Mouse (Mus musculus) forebrain, postnatal 0 days (tissue): ENCODE results near the gene Fth1. TPM values are rescaled to one million over a fixed set of nuclear protein-coding genes. Genes with fewer than 3 reads are reported as not detected.

Source experiments
- ATAC-seq: fragments of 200-750 bp; cut with Nextera tagmentation; 2 replicates; pipeline ENCODE4 v1.8.0; 2017; ENCODE audit warnings: mild to moderate bottlenecking, moderate library complexity
- DNase-seq: peaks from one replicate; pipeline ENCODE4 v3.0.0-alpha.2; 2015
- H3K27ac ChIP-seq: fragments of 300-500 bp; sonication (generic); 2 replicates; pipeline ENCODE4 v1.5.1; 2014; ENCODE audit warnings: low read depth, mild to moderate bottlenecking, antibody characterized with exemption, low read length, moderate library complexity, mixed read lengths
- H3K27me3 ChIP-seq: fragments of 300-500 bp; sonication (generic); 2 replicates; pipeline ENCODE4 v1.6.1; 2014; ENCODE audit warnings: mild to moderate bottlenecking, low read length, mixed read lengths; ENCODE audit not compliant: insufficient read depth
- H3K36me3 ChIP-seq: fragments of 300-500 bp; sonication (generic); 2 replicates; pipeline ENCODE4 v1.6.1; 2014; ENCODE audit warnings: mild to moderate bottlenecking, moderate library complexity; ENCODE audit not compliant: insufficient read depth
- H3K4me1 ChIP-seq: fragments of 300-500 bp; sonication (generic); 2 replicates; pipeline ENCODE4 v1.6.1; 2014; ENCODE audit warnings: antibody characterized with exemption; ENCODE audit not compliant: insufficient read depth
- H3K4me2 ChIP-seq: fragments of 300-500 bp; sonication (generic); 2 replicates; pipeline ENCODE4 v1.6.1; 2014; ENCODE audit warnings: low read depth, mild to moderate bottlenecking, moderate library complexity
- H3K4me3 ChIP-seq: fragments of 300-500 bp; sonication (generic); 2 replicates; pipeline ENCODE4 v1.5.1; 2014; ENCODE audit warnings: low read depth, low read length, mixed read lengths
- H3K9ac ChIP-seq: fragments of 300-500 bp; sonication (generic); 2 replicates; pipeline ENCODE4 v1.6.1; 2014; ENCODE audit warnings: mild to moderate bottlenecking
- H3K9me3 ChIP-seq: fragments of 300-500 bp; sonication (generic); 2 replicates; pipeline ENCODE4 v1.6.1; 2016; ENCODE audit warnings: low read length
- CTCF ChIP-seq: sonication (generic); IDR thresholded peaks from 2 replicates; pipeline ENCODE4 v1.5.1; 2016; ENCODE audit warnings: antibody characterized with exemption, control low read depth, low read depth
- WGBS: fragments of 180-500 bp; shearing (Covaris S2); extraction: QIAGEN DNeasy Blood & Tissue Kit; methylation state at CpG from one replicate; pipeline ENCODE4 v1.1.7; 2014; 5-methylcytosine and 5-hydroxymethylcytosine counted together
- polyA plus RNA-seq: library from polyadenylated mRNA; unstranded; fragments of >200 nt; fragmentation: Nextera tagmentation; extraction: Ambion mirVana; gene quantifications from 2 replicates; pipeline ENCODE4 v1.2.1, GENCODE M21; 2015
- total RNA-seq: library from RNA; depleted of rRNA; stranded (reverse); fragments of >200 nt; gene quantifications from 2 replicates; pipeline ENCODE4 v1.2.3, GENCODE M21; 2014

Fth1 gene
- total and polyA plus RNA-seq, 2 experiments from 2014 or later, result 300 to 2,984 TPM

- Histone ChIP-seq H3K4me3 (no peak overlapping the region), H3K27ac (no peak overlapping the region), H3K9ac (no peak overlapping the region), H3K9me3 (no peaks in the 10 kb centered on the region), H3K4me1 (peaks cover 13% of the 10 kb centered on the region; the same call in 1 of the 2 replicates), H3K4me2 (no peak overlapping the region), H3K27me3 (no peaks in the 10 kb centered on the region), H3K36me3 (peaks cover 14% of the 10 kb centered on the region)
- ATAC-seq, result no peak
- no peak for TF ChIP-seq CTCF
- DNase-seq, result no peak
- WGBS, result 94% methylated on average over 2 of the region's 2 CpGs
Measured at GRCm38 (mm10) chr19:9985900-9986421, 5.6 kb downstream of the Fth1 start.

- peaks cover 7% of the 10 kb centered on the region; the same call in 1 of the 2 replicates for H3K4me1 ChIP-seq
- no peak overlapping the region for H3K27ac ChIP-seq
- ATAC-seq (no peak), DNase-seq (no peak)
- H3K9me3 ChIP-seq, result no peaks in the 10 kb centered on the region
- WGBS, result 64% methylated on average over 6 of the region's 6 CpGs
- no peak overlapping the region for H3K4me2 ChIP-seq
- no peak overlapping the region for H3K4me3 ChIP-seq
- TF ChIP-seq CTCF, result no peak
- peaks cover 14% of the 10 kb centered on the region for H3K36me3 ChIP-seq
- no peaks in the 10 kb centered on the region for H3K27me3 ChIP-seq
- H3K9ac ChIP-seq, result no peak overlapping the region
Measured at GRCm38 (mm10) chr19:9987192-9987591, 6.8 kb downstream of the Fth1 start.

GRCm38 (mm10) chr19:9987593-9987992 lies 7.2 kb downstream of the Fth1 start:
- TF ChIP-seq CTCF, result no peak
- H3K4me1 ChIP-seq, result peaks cover 7% of the 10 kb centered on the region; the same call in 1 of the 2 replicates
- no peak overlapping the region for H3K9ac ChIP-seq
- ATAC-seq, result no peak
- H3K27ac ChIP-seq, result no peak overlapping the region
- peaks cover 14% of the 10 kb centered on the region for H3K36me3 ChIP-seq
- no peak for DNase-seq
- no peaks in the 10 kb centered on the region for H3K9me3 ChIP-seq
- no peak overlapping the region for H3K4me3 ChIP-seq
- H3K27me3 ChIP-seq, result no peaks in the 10 kb centered on the region
- no peak overlapping the region for H3K4me2 ChIP-seq

- Histone ChIP-seq H3K9me3 (no peaks in the 10 kb centered on the region), H3K27ac (no peak overlapping the region), H3K36me3 (peaks cover 14% of the 10 kb centered on the region), H3K4me1 (no peaks in the 10 kb centered on the region), H3K4me2 (no peak overlapping the region), H3K9ac (no peak overlapping the region), H3K4me3 (no peak overlapping the region), H3K27me3 (no peaks in the 10 kb centered on the region)
- TF ChIP-seq CTCF, result peak; percentile 62
- 60% methylated on average over 17 of the region's 17 CpGs for WGBS
- no peak for DNase-seq
- ATAC-seq, result no peak
Measured at GRCm38 (mm10) chr19:9989171-9989883, 8.9 kb downstream of the Fth1 start.

GRCm38 (mm10) chr19:9989884-9990256 lies 9.5 kb downstream of the Fth1 start:
- no peaks in the 10 kb centered on the region for H3K27me3 ChIP-seq
- no peak overlapping the region for H3K4me2 ChIP-seq
- no peak overlapping the region for H3K9ac ChIP-seq
- H3K4me1 ChIP-seq, result no peaks in the 10 kb centered on the region
- no peak for DNase-seq
- H3K36me3 ChIP-seq, result peaks cover 14% of the 10 kb centered on the region
- no peak for TF ChIP-seq CTCF
- H3K4me3 ChIP-seq, result no peak overlapping the region
- H3K27ac ChIP-seq, result no peak overlapping the region
- ATAC-seq, result no peak
- no peaks in the 10 kb centered on the region for H3K9me3 ChIP-seq

GRCm38 (mm10) chr19:9991304-9991703 lies 10.9 kb downstream of the Fth1 start:
- Histone ChIP-seq H3K27me3 (no peaks in the 10 kb centered on the region), H3K4me2 (no peak overlapping the region), H3K4me3 (no peak overlapping the region), H3K36me3 (no peaks in the 10 kb centered on the region), H3K4me1 (no peaks in the 10 kb centered on the region), H3K9me3 (no peaks in the 10 kb centered on the region), H3K9ac (no peak overlapping the region), H3K27ac (no peak overlapping the region)
- TF ChIP-seq CTCF, result peak; percentile 82
- DNase-seq (peak; percentile 69), ATAC-seq (peak; percentile 36; the same call in 1 of the 2 replicates)
- WGBS, result 18% methylated on average over 5 of the region's 5 CpGs
